Mouse (Mus musculus): Measurements from ENCODE around the gene Guca2a.

DNA sequence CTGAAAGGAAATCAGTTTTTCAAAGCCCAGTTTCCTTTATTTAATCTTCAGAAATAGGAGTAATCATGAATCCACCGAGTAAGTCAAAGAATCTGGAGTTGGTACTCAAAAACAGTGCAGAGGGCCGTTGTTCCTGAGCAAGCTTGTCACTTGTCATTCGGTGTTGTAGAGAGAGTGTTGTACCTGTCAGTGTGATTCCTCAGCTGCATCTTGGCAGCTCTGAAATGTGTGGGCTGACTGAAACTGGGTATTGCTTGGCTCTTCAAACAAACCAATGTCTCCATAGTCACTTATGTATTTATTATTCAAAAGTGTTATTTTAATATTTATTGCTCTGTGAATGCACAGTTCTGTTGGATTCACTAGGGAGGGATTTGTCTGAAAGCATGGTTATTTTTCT lies 10.6 kb upstream of the Guca2a start:
- TF ChIP-seq CTCF (conservative IDR thresholded peaks at IDR 0.05 in 1 of 2, IDR thresholded peaks at IDR 0.05 in 1 of 2; ENCODE audit: low read depth in 2 of 2, low read length in 2 of 2) (no peak), SIN3A (IDR thresholded peaks at IDR 0.05; ENCODE audit: low read length) (no peak), MXI1 (IDR thresholded peaks at IDR 0.05; ENCODE audit: low read depth, low read length) (no peak), ZC3H11A (IDR thresholded peaks at IDR 0.05; ENCODE audit: low read depth, low read length) (no peak), EP300 (IDR thresholded peaks at IDR 0.05; ENCODE audit: low read length) (no peak), MAFK (IDR thresholded peaks at IDR 0.05; ENCODE audit: insufficient replicate concordance, low read length) (no peak), ZNF384 (IDR thresholded peaks at IDR 0.05; ENCODE audit: low read depth, low read length) (no peak), CHD2 (IDR thresholded peaks at IDR 0.05; ENCODE audit: low read length) (no peak), BHLHE40 (IDR thresholded peaks at IDR 0.05; ENCODE audit: low read depth, low read length) (no peak), ETS1 (conservative IDR thresholded peaks at IDR 0.05; ENCODE audit: low read depth, low read length) (no peak), TCF12 (IDR thresholded peaks at IDR 0.05; ENCODE audit: low read depth, low read length) (no peak), POLR2A (IDR thresholded peaks at IDR 0.05; ENCODE audit: low read depth, low read length) (no peak)

Measured in CH12.LX (cell line).